Mouse (Mus musculus) adrenal gland, postnatal 4 days (tissue): ENCODE results near the gene Rdh14. TPM values are rescaled to one million over a fixed set of nuclear protein-coding genes. Genes with fewer than 3 reads are reported as not detected.

Experiments used
- DNase-seq, 2 experiments: peaks; one replicate each; pipeline ENCODE4 v3.0.0; 2021 to 2022; ENCODE audit warnings: low spot score in 2 of 2, mixed read lengths in 2 of 2
- long read RNA-seq, 2 experiments: library from polyadenylated mRNA; stranded (forward); transcript quantifications; one replicate each; pipeline ENCODE4 v2.0.0; 2021
- total RNA-seq, 2 experiments: library from RNA; stranded (reverse); gene quantifications; 2 replicates each; pipeline ENCODE4 v1.2.3; 2021

Rdh14 gene
- 10 to 100 TPM; 36.7 to 37.6 TPM for total RNA-seq
- long read RNA-seq, experiment 1, transcript Rdh14-201 (2 exons, 1,480 nt), result major isoform, 36 of 38 reads
- long read RNA-seq, experiment 1, partial matches to known transcripts, result 0 of 38 reads
- long read RNA-seq, experiment 1, other reads (novel, unspliced or antisense), result 2 of 38 reads
- long read RNA-seq, experiment 2, transcript Rdh14-201 (2 exons, 1,480 nt), result major isoform, 55 of 66 reads
- long read RNA-seq, experiment 2, partial matches to known transcripts, result 0 of 66 reads
- long read RNA-seq, experiment 2, other reads (novel, unspliced or antisense), result 11 of 66 reads

- DNase-seq, result peak; percentile 82 to 89
Measured at GRCm38 (mm10) chr12:10390671-10391441, at the start of gene Rdh14. Gene Rdh14, plus strand, starts transcription at chr12:10390772.

- no peak for DNase-seq
Measured at GRCm38 (mm10) chr12:10350706-10351105, 39.9 kb upstream of the Rdh14 start.

DNA sequence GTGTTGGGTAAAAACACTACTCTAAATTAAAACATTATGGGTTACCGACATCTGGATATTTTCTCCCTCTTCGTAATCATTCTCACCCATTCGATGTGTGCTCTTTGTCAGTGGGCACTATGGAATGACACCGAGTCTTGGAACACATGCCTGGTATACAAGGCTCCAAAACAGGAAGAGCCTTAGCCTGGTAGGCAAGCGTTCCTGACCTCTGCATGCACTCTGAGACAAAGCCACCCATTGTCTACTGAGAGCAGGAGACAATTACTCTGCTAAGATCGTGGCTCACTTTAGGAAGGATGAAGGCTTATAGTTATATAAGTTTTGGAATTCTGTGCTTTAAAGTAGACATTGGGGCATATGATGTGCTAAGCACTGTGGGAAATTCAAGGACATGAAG is 32.8 kb upstream of the Rdh14 start:
- DNase-seq, result no peak

DNA sequence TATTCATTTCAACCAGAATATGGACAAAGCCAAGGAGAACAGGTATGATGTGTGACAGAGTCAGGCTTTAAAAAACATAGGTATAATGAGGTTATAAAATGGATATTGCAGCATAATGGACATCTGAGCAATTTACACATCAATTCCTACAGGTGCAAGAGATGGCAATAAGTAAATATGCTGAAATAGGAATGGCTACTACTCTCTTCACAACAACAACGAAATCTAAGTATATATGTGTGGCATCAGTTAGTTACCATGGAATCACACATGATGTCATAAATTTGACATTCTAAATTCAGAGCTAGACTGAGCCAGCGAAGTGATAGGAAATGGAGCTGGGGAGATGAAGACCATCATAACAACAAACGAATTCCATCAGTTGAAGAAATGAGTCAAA is 20.9 kb upstream of the Rdh14 start, which contains the start of gene Nt5c1b:
TSS of gene Nt5c1b (plus strand) at position 301 of the 400 bp plus-strand sequence.
- DNase-seq, result no peak

GRCm38 (mm10) chr12:10400788-10401187 is 10.2 kb downstream of the Rdh14 start:
- no peak for DNase-seq

GRCm38 (mm10) chr12:10402421-10403115 is 12.0 kb downstream of the Rdh14 start:
- DNase-seq, result no peak

- DNase-seq, result no peak
Measured at GRCm38 (mm10) chr12:10410511-10411179, 20.1 kb downstream of the Rdh14 start.

DNA sequence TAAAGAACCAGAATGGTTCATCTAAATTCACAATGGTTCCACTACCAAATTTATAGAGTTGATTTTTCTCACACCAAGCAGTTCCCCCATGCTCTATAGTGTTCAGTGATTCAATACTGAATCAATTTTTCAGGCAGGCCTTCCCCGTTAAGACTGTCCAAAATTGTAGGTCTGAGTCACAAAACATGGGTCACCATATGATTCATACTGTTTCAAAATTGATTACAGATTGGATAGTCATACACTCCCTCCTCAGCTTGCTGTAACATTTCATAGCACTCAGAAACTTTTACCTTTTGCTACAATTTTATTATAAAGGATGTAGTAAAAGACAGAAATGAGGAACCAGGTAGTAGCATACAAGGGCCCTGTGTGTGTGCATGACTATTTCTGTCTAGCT is 20.9 kb downstream of the Rdh14 start:
- DNase-seq, result no peak

GRCm38 (mm10) chr12:10422347-10422746 is 31.8 kb downstream of the Rdh14 start:
- no peak for DNase-seq

DNA sequence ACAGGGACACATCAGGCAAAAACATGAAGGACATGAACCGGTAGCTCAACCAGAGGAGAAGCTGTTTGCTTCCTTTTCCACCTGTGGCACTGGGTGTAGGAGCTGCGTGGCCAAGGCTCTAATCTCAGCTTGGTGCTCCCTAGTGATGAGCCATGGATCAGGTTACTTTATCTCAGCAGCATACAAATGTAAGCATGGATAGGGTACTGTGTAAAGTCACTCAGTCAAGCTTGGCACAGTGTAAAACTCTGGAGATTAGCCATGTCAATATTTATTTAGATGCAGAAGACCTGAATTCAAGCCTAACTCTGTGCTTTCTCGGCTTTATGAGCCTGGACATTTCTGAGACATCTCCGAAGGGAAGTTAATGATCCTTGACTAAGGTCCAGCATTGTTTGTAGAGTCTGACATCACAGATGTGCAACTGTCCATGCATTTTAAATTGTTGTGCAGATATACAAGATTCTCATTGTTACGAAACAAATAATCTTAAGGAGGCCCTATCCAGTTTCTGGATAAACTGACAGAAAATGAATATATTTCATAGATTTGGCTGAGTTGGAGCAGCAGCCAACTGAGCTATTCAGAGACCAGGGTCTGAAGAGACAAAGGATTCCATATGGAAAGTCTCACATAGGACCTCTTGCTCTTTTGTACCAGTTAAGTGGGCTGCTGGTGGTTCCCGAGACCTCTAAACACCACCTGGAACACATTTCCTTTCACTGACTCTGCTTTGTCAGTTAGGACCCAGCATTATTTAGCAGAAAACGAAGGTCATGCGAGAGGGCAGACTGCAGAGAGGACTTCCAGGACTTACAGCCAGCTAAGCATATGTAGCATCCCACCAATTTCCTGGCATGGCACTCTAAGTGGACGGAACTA is 35.7 kb downstream of the Rdh14 start:
- DNase-seq, result no peak

DNA sequence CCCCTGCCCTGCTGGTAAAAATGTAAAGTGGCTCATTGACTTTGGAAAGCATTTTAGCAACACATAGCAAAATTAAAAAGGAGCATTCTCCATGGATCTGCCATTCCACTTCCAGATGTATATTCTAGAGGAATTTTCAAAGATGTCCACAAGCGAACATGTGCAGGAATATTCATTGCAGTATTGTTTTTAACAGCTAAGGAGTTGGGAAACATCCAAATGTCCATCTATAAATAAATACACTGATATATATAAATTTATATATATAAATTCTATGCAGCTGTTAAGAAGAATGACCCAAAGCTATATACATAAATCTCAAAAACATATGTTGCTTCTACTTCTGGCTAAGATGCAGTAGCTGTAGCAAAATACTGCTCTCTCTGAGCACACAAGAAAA is 40.4 kb downstream of the Rdh14 start:
- DNase-seq, result no peak

- DNase-seq, result peak; percentile 40 to 54
Measured at GRCm38 (mm10) chr12:10438054-10439001, 47.8 kb downstream of the Rdh14 start.

- no peak for DNase-seq
Measured at GRCm38 (mm10) chr12:10439483-10440235, 49.1 kb downstream of the Rdh14 start.

Other genes starting within 250 kb of the Rdh14 start
- gene Nt5c1b, start 20.8 kb upstream of the Rdh14 start, total RNA-seq, result not detected